Mouse (Mus musculus): ENCODE data around the gene Diras2. TPM values are rescaled to one million over a fixed set of nuclear protein-coding genes. Genes with fewer than 3 reads are reported as not detected.

The Diras2 gene
- polyA plus RNA-seq, 1 experiment: 1.2 TPM

DNA sequence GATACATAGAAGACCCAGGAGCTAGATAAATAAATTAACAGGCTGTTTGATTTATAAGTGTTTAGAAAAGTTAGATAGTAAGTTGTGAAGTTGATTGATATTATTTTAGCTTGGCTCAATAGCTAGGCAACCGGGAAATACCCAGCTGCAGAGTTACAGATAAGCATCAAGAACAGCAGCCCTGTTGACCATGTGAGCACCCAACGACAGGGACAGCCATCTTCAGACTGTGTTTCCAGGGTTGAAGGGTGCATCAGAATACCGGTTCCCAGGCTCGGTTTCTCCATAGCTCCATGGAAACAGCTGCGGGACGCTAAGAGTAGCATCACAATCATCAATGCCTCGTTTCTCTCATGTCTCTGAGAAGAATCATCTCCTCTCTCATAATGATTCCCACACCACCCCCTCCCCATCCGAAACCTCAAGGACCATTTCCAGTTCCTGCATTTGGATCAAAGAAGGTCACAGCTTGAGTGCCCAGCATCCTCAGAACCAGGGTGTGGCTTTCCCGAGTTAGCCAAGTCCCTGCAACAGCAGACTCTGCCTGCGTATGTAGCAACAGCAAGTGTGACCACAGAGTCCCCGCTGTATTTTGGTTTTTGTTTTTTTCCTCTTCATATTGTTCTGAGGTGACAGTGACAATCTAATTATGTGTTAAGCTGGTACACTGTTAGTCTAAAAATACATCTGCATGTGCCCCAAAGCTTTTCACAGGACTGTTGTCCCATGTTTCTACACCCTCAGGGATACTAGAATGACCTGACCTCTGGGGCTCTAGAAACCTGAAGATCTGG is 40.7 kb upstream of the Diras2 start:
- Histone ChIP-seq H3K27ac (ENCODE audit: insufficient read depth, low read length) (no peak overlapping the region), H3K4me3 (ENCODE audit: insufficient read depth, low read length) (no peak overlapping the region), H3K4me1 (ENCODE audit: control insufficient read depth, insufficient read depth, low read length) (no peaks in the 10 kb centered on the region)
- TF ChIP-seq CTCF (IDR thresholded peaks at IDR 0.05; ENCODE audit: borderline replicate concordance, insufficient read depth, low read length) (no peak), POLR2A (IDR thresholded peaks at IDR 0.05; ENCODE audit: low read depth, low read length) (no peak)

DNA sequence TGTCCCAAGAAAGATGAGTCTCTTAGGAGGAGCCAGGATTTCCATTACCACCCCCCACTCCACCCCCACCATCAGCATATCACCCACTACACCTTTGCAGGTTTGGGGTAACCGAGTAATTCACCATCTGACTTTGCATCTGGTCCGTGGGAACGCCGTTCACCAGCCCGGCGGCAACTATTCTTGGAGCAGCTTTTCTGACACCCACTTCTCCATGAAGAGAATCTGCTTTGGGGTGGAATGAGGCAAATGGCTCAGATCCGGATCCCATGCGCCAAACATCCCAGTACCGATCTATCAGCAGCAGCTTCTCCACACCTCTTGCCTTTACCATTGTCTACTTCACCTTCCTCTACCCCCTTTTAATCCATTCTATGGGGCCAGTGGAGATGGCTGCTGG is 39.2 kb upstream of the Diras2 start:
- Histone ChIP-seq H3K4me3 (ENCODE audit: insufficient read depth, low read length) (no peak overlapping the region), H3K4me1 (ENCODE audit: control insufficient read depth, insufficient read depth, low read length) (no peaks in the 10 kb centered on the region), H3K27ac (ENCODE audit: insufficient read depth, low read length) (no peak overlapping the region)
- TF ChIP-seq POLR2A (IDR thresholded peaks at IDR 0.05; ENCODE audit: low read depth, low read length) (no peak), CTCF (IDR thresholded peaks at IDR 0.05; ENCODE audit: borderline replicate concordance, insufficient read depth, low read length) (no peak)

DNA sequence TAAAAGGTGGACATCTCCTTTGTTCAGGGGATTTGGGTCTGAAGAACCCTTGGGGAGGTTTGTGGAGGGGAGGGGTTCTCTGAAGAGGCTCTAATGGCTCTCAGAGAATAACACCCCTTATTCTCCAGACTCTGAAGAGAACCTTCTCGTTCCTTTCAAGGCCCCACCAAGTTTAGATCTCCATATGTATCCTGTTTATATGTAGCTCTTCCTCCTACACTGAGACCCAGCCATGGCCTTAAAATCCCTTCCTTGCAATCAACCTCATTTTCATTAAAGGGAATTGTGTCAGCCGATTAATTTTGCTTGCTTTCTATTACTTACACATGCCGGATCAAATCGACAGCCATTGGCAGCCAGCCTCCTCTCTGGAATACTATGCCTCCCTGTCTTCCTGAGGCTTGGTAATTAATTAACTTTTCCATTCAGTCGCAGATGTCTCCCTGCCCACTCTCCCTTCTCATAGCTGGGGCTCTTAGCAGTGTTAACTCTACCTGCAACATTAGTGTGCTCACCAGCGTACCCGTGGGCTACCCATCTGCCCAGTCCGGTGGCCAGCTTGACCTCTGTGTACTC is 38.2 kb upstream of the Diras2 start:
- Histone ChIP-seq H3K27ac (ENCODE audit: insufficient read depth, low read length) (no peak overlapping the region), H3K4me3 (ENCODE audit: insufficient read depth, low read length) (no peak overlapping the region)
- TF ChIP-seq CTCF (IDR thresholded peaks at IDR 0.05; ENCODE audit: borderline replicate concordance, insufficient read depth, low read length): no peak
- no peak for TF ChIP-seq POLR2A (IDR thresholded peaks at IDR 0.05; ENCODE audit: low read depth, low read length)

DNA sequence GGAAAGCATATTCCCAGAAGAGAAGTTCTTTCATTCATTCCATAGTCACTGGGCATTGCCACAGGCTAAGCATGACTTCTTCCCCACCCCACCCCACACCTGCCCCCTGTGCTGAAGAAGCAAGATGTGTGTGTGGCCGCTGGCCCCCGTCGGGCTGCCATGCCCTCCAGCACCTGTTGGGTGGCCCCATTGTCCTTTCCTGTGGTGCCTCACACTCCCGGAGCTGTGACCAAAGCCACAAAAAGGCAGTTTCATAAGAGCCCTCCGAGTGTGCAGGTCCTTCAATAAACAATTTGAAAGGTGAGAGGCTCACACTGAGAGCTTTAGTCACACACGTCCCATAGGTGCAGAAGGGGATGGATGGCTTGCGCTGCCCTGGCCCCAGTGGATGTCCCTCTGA is 35.7 kb upstream of the Diras2 start:
- Histone ChIP-seq H3K27ac (ENCODE audit: insufficient read depth, low read length) (no peak overlapping the region), H3K4me3 (ENCODE audit: insufficient read depth, low read length) (no peak overlapping the region), H3K4me1 (ENCODE audit: control insufficient read depth, insufficient read depth, low read length) (no peaks in the 10 kb centered on the region; the same call in none of the 2 replicates)
- TF ChIP-seq CTCF (IDR thresholded peaks at IDR 0.05; ENCODE audit: borderline replicate concordance, insufficient read depth, low read length) (no peak), POLR2A (IDR thresholded peaks at IDR 0.05; ENCODE audit: low read depth, low read length) (no peak)

More for the DNA sequence above, 38.2 kb upstream of the Diras2 start:
- no peaks in the 10 kb centered on the region for H3K4me1 ChIP-seq (ENCODE audit: control insufficient read depth, insufficient read depth, low read length)

DNA sequence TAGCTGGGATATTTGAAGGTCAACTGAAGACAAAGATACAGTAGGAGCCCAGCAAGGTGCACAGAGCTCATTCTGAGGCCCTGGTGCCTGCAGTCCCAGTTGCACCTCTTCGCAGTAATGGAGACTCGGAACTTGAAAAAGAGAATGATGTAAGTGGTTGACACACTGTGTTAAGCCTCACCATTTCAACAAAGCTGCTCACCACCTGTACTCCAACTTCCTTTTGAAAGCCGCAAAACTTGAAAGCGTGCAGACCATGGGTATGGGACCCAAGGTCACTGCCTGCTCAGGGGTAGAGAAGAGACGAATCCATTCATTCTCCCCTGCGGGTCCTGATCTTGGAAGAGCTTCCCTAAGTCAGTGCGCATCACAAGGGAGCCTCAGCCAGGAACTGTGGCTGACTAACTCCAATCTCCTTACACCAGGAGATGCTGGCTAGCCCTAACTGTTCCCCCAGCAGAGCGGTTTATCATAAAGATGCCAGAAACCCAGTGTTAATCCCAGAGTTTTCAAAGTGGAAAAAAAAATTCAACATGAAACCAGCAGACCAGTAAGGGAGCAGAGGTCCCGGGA is 35.2 kb upstream of the Diras2 start:
- peaks cover 2% of the 10 kb centered on the region for H3K4me1 ChIP-seq (ENCODE audit: control insufficient read depth, insufficient read depth, low read length)
- no peak overlapping the region for H3K4me3 ChIP-seq (ENCODE audit: insufficient read depth, low read length)
- H3K27ac ChIP-seq (ENCODE audit: insufficient read depth, low read length): no peak overlapping the region
- TF ChIP-seq CTCF (IDR thresholded peaks at IDR 0.05; ENCODE audit: borderline replicate concordance, insufficient read depth, low read length): no peak

GRCm38 (mm10) chr13:52565103-52565739 is 34.1 kb upstream of the Diras2 start:
- TF ChIP-seq POLR2A (IDR thresholded peaks at IDR 0.05; ENCODE audit: low read depth, low read length): no peak
- no peak for TF ChIP-seq CTCF (IDR thresholded peaks at IDR 0.05; ENCODE audit: borderline replicate concordance, insufficient read depth, low read length)
- Histone ChIP-seq H3K4me1 (ENCODE audit: control insufficient read depth, insufficient read depth, low read length) (peaks cover 2% of the 10 kb centered on the region), H3K4me3 (ENCODE audit: insufficient read depth, low read length) (no peak overlapping the region), H3K27ac (ENCODE audit: insufficient read depth, low read length) (no peak overlapping the region)

- Histone ChIP-seq H3K4me3 (ENCODE audit: insufficient read depth, low read length) (no peak overlapping the region), H3K4me1 (ENCODE audit: control insufficient read depth, insufficient read depth, low read length) (peaks cover 2% of the 10 kb centered on the region), H3K27ac (ENCODE audit: insufficient read depth, low read length) (peak overlapping the region; percentile 38; the same call in 1 of the 2 replicates)
- TF ChIP-seq POLR2A (IDR thresholded peaks at IDR 0.05; ENCODE audit: low read depth, low read length) (no peak), CTCF (IDR thresholded peaks at IDR 0.05; ENCODE audit: borderline replicate concordance, insufficient read depth, low read length) (no peak)
These were observed 31.1 kb upstream of the Diras2 start for GRCm38 (mm10) chr13:52562166-52562571.

- H3K4me1 ChIP-seq (ENCODE audit: control insufficient read depth, insufficient read depth, low read length): peaks cover 2% of the 10 kb centered on the region
- no peak overlapping the region for H3K4me3 ChIP-seq (ENCODE audit: insufficient read depth, low read length)
- TF ChIP-seq POLR2A (IDR thresholded peaks at IDR 0.05; ENCODE audit: low read depth, low read length) (no peak), CTCF (IDR thresholded peaks at IDR 0.05; ENCODE audit: borderline replicate concordance, insufficient read depth, low read length) (no peak)
- peak overlapping the region; percentile 38; the same call in 1 of the 2 replicates for H3K27ac ChIP-seq (ENCODE audit: insufficient read depth, low read length)
These were observed 30.5 kb upstream of the Diras2 start for GRCm38 (mm10) chr13:52561367-52562165.

DNA sequence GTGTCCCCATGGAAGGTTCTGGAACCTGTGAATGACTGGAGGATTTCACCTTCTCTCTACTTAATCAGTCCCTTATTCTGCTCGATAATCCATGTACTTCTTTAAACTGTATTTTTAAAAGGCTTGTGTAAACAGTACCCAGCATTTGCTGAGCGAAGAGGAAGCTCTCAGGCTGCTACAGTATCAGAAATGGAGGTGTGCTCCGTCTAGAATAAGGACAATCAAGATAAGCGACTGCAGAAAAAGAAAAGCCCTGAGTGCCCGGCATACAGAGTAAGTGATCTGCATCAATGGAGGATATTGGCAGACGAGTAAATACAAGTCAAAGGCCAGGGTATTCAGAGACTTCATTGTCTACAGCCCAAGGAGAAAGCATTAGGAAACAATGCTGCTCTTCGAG is 26.3 kb upstream of the Diras2 start:
- H3K4me1 ChIP-seq (ENCODE audit: control insufficient read depth, insufficient read depth, low read length): peaks cover 2% of the 10 kb centered on the region
- no peak overlapping the region for H3K27ac ChIP-seq (ENCODE audit: insufficient read depth, low read length)
- H3K4me3 ChIP-seq (ENCODE audit: insufficient read depth, low read length): no peak overlapping the region
- TF ChIP-seq POLR2A (IDR thresholded peaks at IDR 0.05; ENCODE audit: low read depth, low read length) (no peak), CTCF (IDR thresholded peaks at IDR 0.05; ENCODE audit: borderline replicate concordance, insufficient read depth, low read length) (no peak)

Measured in embryonic fibroblast, embryonic 13.5 days (primary cell).